Mouse (Mus musculus): Measurements from ENCODE around the gene Pik3r5.

The Pik3r5 gene

GRCm38 (mm10) chr11:68451747-68452405 is 20.0 kb downstream of the Pik3r5 start:
- no peak for DNase-seq

GRCm38 (mm10) chr11:68452740-68453139 is 20.8 kb downstream of the Pik3r5 start:
- no peak for DNase-seq

- no peak for DNase-seq
These were observed 21.4 kb downstream of the Pik3r5 start for GRCm38 (mm10) chr11:68453301-68453700.

GRCm38 (mm10) chr11:68458086-68458485 is 26.2 kb downstream of the Pik3r5 start:
- no peak for DNase-seq

- no peak for DNase-seq
These were observed 27.1 kb downstream of the Pik3r5 start for GRCm38 (mm10) chr11:68459021-68459420.

GRCm38 (mm10) chr11:68459486-68459885 is 27.6 kb downstream of the Pik3r5 start:
- DNase-seq = no peak

GRCm38 (mm10) chr11:68462716-68463115 is 30.8 kb downstream of the Pik3r5 start:
- no peak for DNase-seq

- no peak for DNase-seq
These were observed 32.3 kb downstream of the Pik3r5 start for GRCm38 (mm10) chr11:68464260-68464659.

- no peak for DNase-seq
These were observed 33.2 kb downstream of the Pik3r5 start for GRCm38 (mm10) chr11:68465090-68465489.

GRCm38 (mm10) chr11:68467441-68467840 is 35.5 kb downstream of the Pik3r5 start:
- DNase-seq = no peak

- no peak for DNase-seq
These were observed 36.2 kb downstream of the Pik3r5 start for GRCm38 (mm10) chr11:68467962-68468612.

GRCm38 (mm10) chr11:68468886-68469285 is 37.0 kb downstream of the Pik3r5 start:
- DNase-seq = no peak

GRCm38 (mm10) chr11:68472162-68472849 is 40.4 kb downstream of the Pik3r5 start:
- DNase-seq = no peak

GRCm38 (mm10) chr11:68474600-68474999 is 42.7 kb downstream of the Pik3r5 start:
- DNase-seq = no peak

GRCm38 (mm10) chr11:68475676-68476075 is 43.8 kb downstream of the Pik3r5 start:
- DNase-seq = no peak

- DNase-seq = no peak
These were observed 45.7 kb downstream of the Pik3r5 start for GRCm38 (mm10) chr11:68477661-68478060.

GRCm38 (mm10) chr11:68478574-68478981 is 46.7 kb downstream of the Pik3r5 start:
- DNase-seq = no peak

GRCm38 (mm10) chr11:68480660-68481059 is 48.7 kb downstream of the Pik3r5 start:
- DNase-seq = no peak

- DNase-seq = no peak
These were observed 50.1 kb downstream of the Pik3r5 start for GRCm38 (mm10) chr11:68482001-68482400.

- no peak for DNase-seq
These were observed 51.3 kb downstream of the Pik3r5 start for GRCm38 (mm10) chr11:68483213-68483612.

GRCm38 (mm10) chr11:68484431-68484830 is 52.5 kb downstream of the Pik3r5 start:
- DNase-seq = no peak

GRCm38 (mm10) chr11:68485206-68485942 is 53.5 kb downstream of the Pik3r5 start:
- DNase-seq = peak; percentile 7

GRCm38 (mm10) chr11:68486093-68486492 is 54.2 kb downstream of the Pik3r5 start:
- no peak for DNase-seq

Measured in kidney, adult 18-20 months (tissue).